Mouse (Mus musculus) granulocyte monocyte progenitor cell, adult 5-6 weeks (primary cell): Measurements from ENCODE around the gene Ercc2. TPM values are rescaled to one million over a fixed set of nuclear protein-coding genes. Genes with fewer than 3 reads are reported as not detected.

Experiments
- ATAC-seq: replicated peaks from 2 replicates; pipeline ENCODE4 v1.8.0; 2016; ENCODE audit warnings: mild to moderate bottlenecking, moderate TSS enrichment, inconsistent platforms; ENCODE audit not compliant: poor library complexity, severe bottlenecking
- total RNA-seq, 2 experiments: library from RNA; stranded (forward) in 1 of 2; stranded (reverse) in 1 of 2; fragments of 200-712, 200-1000 nt in 1 of 2; fragments of >200 nt in 1 of 2; fragmentation: Nextera tagmentation in 1 of 2; gene quantifications; 2 replicates each; pipeline ENCODE4 v1.2.3; 2014 to 2017

The Ercc2 gene
- total RNA-seq, 2 experiments from 2014 or later, result 10.7 to 31.9 TPM

DNA sequence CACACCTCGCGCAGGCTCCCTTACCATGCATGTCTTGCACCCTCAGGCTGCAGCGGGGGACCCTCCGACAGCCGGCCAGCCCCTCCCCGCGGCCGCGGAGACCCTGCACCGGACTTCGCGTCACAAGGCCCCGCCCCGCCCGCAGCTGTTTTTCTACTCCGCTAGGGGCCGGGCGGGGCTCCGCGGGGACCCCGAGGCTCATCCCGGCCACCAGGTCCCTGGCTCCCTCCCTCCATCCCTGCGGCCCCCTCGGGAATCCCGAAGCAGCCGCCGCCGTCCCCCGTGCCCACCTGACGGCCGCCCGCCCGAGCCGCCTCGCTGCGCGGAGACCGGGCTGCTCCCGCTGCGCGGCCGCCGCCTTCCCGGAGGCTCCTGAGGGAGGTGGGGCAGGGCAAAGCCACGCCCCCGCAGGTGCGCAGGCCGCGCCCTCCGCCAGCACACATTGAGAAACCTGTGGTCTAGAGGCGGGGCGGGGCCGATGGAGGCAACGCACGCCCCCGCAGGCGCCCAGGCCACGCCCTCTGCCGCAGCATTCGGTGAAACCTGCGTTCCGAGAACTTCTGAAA, 22.0 kb downstream of the Ercc2 start, which contains the start of gene Klc3:
Gene Klc3 (minus strand): TSS at position 374 of the 566 bp plus-strand sequence.
- ATAC-seq, result peak; percentile 70

DNA sequence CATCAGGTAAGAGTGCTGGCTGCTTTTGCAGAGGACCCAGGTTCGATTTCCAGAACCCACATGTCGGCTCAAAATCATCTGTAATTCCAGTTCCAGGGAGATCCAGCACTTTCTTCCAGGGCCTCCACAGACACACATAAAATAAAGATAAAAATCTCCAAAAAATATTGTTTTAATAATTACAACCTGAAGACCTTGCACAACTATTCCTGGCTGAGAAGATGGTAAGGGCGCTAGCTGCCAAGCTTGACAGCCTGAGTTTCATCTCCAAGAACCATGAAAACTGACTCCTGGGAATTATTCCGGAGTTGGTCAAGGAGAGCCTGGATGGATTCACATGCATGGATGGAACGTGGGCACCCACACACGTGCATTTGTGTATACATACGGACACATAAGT, 22.7 kb downstream of the Ercc2 start, which contains the start of gene Ckm:
Gene Ckm (plus strand): TSS at position 301 of the 400 bp plus-strand sequence.
- ATAC-seq, result no peak

DNA sequence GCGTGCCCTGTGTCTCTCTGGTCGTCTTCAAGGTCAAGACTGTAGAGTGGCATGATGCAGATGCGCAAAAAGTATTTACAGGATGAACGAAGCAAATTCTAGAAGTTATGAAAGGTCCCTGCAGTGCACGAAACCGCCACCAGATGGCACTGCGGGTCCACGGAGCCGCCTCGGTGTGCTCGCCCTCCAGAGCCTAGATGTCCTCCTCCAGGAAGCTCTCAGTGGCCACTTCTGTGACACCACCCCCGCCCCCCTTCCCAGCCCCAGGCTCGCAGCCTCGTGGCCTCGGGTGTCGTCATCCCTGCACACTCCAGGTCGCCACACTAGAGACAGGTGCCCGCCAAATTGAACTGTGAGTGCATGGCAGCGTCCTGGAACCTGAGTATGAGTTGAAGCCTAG, 23.6 kb downstream of the Ercc2 start:
- peak; percentile 92 for ATAC-seq

DNA sequence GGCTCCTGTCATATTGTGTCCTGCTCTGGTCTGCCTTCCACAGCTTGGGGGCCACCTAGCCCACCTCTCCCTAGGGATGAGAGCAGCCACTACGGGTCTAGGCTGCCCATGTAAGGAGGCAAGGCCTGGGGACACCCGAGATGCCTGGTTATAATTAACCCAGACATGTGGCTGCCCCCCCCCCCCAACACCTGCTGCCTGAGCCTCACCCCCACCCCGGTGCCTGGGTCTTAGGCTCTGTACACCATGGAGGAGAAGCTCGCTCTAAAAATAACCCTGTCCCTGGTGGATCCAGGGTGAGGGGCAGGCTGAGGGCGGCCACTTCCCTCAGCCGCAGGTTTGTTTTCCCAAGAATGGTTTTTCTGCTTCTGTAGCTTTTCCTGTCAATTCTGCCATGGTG, 27.9 kb downstream of the Ercc2 start:
- ATAC-seq, result no peak

DNA sequence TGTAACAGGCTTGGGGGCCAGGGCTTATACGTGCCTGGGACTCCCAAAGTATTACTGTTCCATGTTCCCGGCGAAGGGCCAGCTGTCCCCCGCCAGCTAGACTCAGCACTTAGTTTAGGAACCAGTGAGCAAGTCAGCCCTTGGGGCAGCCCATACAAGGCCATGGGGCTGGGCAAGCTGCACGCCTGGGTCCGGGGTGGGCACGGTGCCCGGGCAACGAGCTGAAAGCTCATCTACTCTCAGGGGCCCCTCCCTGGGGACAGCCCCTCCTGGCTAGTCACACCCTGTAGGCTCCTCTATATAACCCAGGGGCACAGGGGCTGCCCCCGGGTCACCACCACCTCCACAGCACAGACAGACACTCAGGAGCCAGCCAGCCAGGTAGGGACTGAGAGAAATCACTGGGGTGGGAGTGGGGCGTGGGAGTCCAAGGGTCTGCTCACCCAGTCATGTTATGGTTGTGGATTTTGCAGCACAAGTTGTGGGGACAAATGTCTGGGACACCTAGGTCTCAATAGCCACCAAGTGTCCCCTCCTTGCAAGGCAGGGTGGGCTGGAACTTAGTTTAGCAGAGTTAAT, 29.0 kb downstream of the Ercc2 start:
- ATAC-seq, result no peak

DNA sequence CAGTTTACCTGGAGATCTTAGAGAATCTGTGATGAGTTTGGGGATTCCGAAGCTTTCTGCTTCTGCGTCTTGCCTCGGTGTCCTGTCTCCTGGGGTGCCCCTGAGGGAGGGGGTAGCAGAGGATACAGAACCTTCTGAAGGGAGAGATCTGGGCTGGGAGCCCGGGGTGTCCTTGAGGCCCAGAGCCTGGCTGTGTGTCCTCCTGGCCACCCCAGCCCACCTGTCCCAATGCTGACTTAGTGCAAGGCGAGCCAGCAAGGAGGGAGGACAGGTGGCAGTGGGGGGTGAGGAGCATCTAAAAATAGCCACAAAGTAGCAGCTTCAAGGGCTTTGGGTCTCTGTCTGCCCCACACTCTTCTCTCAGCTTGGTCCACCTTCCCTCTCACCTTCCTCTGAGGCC, 30.0 kb downstream of the Ercc2 start:
- ATAC-seq, result no peak

DNA sequence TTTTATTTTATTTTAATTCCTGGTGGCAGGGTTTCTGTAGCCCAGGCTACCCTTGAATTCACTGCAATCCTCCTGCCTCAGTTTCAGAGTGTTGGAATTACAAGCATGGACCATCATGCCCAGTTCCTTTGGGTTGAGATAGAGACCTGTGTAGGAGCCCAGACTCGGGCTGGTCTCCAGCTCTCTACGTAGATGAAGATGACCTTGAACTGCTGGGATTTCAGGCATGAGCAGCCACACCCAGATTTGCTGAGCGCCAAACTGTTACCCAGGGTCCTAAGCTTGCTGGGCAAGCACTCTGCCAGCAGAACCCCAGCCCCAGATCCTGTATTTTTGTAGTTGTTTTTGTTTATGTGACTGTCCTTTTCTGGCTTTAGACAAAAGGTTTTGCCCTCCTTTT, 31.7 kb downstream of the Ercc2 start:
- ATAC-seq, result no peak

DNA sequence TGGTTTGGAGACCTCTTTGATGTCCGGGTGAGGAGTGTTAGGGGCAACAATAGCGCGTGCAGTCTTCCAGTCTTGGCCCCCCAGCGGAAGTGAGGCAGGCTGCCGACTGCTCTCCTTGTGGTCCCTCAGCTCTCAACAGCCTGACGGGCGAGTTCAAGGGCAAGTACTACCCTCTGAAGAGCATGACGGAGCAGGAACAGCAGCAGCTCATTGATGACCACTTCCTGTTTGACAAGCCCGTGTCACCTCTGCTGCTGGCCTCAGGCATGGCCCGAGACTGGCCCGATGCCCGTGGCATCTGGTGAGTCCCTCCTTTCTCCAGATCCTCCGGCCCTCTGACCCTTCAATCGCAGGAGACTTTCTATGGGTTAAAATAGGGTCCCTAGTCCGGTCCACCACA, 34.8 kb downstream of the Ercc2 start:
- peak; percentile 43 for ATAC-seq

DNA sequence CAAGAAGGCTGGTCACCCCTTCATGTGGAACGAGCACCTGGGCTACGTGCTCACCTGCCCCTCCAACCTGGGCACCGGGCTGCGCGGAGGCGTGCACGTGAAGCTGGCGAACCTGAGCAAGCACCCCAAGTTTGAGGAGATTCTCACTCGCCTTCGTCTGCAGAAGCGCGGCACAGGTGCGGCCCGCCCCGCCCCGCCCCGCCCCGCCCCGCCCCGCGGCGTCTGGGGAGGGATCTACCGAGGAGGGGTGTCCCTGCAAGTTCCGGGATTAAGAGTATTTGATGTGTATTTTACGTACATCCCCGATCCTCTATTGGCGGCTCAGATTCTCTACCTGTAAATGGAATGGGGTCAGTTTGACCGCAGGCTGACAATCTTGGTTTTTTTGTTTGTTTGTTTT, 38.3 kb downstream of the Ercc2 start:
- no peak for ATAC-seq

DNA sequence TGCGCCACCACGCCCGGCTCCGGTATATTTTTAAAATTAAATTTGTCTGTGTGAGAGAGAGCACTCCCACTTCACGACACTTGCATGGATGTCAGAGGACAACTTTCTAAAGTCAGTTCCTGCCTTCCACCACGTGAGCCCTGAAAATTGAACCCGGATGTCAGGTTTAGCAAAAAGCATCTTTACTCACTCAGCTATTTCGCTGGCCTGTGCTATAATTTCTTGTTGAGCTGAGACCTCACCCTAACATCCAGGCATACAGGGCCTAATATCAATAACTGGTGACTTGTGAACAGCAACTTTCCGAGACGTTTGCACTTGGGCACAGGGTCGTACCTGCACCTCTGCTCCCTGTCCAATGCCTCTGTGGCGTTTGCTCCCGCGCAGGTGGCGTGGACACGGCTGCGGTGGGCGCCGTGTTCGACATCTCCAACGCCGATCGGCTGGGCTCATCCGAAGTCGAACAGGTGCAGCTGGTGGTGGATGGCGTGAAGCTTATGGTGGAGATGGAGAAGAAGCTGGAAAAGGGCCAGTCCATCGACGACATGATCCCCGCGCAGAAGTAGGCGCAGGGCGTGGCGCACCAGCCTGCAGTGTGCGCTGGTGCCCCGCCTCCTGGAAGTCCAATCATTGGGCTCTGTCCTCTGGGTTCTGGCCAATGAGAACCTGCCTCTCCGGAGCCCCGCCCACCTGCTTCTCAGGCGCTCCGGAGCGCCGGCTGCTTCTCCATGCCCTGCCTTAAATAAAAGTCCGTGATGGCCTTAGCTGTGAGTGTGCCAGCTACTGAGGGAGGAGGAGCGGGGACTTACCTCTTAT, 39.2 kb downstream of the Ercc2 start:
- peak; percentile 92 for ATAC-seq

DNA sequence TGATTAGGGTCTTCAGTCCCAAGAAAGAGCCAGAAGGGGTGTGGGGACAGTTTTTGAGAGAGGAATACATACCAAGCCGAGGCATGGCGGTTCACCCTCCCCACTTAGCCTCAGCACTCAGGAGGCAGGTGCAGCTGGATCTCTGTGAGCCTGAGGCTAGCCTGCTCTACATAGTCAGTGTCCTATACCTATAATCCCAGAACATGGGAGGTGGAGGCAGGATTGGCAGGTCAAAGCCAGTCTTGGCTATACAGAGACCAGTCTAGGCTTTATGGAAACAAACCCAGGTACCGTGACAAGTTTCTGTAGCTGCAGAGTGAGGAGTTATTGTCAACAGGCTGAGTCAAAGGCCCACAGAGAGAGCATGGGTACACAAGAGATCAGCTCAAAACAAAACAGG, 41.3 kb downstream of the Ercc2 start:
- no peak for ATAC-seq

DNA sequence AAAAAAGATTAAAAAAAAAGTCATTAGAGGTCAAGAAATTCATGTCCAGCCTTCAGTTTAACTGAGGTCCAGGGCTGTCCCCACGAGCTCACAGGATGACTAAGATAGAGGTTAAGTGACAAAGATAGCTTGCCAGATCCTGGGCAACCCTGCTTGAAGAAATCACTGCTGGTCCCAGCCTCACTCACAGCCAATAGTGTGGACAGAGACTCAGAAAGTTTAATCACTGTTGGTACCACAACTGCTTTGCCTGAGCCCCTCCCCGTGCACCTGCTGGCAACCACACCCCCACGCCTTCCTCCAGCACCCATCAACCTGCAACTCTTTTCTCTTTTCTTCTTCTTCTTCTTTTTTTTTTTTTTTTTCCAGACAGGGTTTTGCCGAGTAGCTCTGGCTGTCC, 42.2 kb downstream of the Ercc2 start:
- no peak for ATAC-seq

DNA sequence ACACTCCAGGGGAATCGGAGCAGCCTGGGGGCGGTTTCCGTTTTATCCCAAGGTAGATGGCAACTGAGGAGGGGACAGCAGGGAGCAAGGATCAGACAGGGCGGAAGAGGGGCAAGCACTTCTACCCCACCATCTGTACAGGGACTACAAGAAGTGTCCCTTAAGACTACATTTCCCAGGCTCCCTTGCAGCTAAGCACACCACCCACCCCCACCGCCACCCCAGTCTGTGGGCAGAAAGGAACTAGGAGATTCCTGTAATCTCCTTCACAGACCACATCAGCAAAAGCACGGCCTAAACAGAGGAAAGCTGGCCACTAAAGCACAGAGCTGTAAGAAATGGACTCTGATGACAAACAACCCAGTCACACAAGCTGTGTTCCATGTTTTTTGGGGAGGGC, 44.5 kb downstream of the Ercc2 start:
- ATAC-seq, result no peak

DNA sequence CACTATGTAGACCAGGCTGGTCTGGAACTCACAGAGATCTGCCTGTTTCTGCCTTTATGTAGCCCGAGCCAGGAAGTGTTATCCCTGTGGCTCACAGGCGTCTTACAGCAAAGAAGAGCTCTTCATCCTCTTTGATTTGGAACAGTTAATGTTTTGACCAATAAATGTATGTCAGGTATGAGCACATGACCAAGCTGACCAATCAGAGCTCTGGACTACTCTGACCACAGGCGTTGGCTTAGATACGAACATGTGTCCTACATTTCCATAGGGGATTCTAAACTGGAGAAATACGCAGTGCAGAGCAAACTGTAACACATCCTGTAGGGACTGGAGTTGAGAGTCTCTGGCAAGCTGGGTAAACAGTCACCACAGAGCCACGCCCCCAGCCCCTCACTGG, 45.1 kb downstream of the Ercc2 start:
- ATAC-seq, result no peak

DNA sequence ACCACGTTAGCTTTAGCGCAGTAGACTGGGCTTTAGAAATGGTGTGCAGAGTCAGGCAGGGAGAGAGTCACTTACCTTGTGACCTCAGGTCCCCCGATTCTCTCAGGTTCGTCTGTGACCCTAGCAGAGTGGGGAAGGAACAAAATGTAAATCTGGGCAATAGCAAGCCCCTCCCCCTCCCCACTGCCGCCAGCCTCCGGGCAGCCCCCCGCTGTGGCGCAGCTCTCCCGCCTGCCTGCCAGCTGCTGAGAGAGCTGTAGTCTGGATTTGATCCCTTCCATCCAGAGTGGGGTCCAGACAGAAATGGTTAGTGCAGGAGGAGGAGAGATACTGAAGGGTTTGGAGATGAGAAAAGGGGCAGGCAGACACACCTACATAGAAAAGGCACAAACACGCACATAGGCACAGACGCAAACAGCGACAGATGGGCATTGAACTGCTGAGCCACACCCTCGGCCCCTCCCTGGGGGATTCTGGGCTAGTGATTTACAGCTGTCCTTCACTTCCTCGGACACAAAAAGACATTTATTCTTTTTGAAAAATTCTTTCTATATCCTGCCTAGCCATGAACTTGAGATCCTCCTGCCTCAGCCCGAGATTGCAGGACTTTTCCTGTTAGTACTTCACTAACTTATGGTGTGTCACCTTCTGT, 46.3 kb downstream of the Ercc2 start:
- ATAC-seq, result no peak

DNA sequence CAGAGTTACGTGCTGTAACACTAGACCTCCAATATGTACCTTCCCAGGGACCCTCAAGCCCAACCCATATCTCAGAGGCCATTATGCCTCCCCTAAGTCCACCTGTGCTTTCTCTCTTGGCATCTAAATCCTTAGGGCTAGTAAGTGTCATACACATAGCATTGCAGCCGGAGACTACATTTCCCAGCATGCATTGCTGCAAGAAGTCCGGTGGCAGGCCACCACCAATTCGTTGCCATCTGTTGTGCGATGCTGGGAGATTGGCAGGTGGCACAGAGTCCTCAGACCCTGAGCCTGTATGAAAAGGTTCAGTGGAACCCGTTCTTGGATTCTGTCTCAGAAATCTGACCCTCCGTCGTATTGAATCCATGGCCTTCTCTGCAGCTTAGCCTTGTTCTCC, 47.9 kb downstream of the Ercc2 start:
- ATAC-seq, result no peak

DNA sequence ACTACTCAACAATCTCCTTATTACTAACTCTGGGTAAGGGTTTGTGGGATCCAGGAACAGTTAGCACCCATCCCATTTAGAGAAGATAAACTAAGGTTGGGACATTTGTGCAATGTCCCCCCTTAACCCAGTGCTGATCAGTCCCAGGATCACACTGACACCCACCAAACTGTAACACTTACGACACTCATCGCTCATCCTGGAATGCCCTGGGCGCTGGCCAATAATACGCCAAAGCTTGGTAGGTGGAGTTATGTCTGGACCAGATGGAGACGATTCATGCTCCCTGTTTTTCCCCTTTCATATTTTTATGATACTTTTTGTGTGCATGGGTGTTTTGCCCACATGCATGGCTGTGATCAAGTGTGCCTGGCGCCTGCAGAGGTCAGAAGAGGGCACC, 48.6 kb downstream of the Ercc2 start:
- ATAC-seq, result no peak

DNA sequence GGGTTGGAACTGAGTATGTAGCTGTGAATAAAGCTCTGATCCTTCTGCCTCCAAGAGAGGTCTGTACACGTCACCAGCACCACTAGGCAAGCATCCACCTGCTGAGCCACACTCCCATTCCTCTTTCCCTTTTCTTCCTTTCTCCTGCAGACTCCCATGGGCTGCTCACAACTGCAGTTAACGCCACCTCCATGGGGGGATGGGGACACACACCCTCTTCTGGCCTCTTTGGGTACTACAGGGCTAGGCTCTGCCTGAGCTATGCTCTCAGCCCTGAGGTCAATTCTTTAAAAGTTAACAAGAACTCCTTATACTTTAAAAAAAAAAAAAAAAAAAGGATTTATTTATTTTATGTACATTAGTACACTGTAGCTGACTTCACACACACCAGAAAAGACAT, 50.7 kb downstream of the Ercc2 start:
- ATAC-seq, result 0 out of 2 replicates have a peak, but pooled peaks have one; percentile 30

DNA sequence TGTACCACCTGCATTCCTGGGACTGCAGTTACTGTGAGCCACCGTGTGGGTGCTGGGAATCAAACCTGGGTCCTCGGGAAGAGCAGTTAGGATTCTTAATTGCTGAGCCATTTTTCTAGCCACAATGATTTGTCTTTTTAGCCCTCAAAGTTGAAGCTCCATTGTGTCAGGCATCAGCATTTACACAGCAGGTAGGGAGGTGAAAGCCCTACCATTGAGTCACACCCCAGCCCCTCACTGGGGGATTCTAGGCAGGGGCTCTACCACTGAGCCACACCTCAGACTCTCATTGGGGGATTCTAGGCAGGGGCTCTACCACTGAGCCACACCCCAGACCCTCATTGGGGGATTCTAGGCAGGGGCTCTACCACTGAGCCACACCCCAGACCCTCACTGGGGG, 54.5 kb downstream of the Ercc2 start:
- ATAC-seq, result no peak

DNA sequence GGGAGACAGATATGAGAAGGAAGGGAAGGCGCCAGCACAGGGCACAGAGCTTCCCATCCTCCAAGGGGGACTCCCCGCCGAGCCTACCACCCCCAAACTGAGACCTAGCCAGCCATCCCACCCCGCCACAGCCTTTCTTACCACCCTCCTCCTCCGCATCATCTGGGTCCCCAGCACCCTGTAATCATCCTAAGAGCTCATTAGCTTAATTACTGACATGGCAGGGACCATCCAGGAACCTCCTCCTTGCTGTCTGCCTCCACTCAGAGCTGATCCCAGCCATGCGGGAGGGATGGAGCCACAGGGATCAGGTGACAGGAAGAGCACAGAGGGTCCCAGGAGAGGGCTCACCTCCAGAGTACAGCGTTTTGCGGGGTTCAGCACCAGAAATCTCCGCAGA, 55.2 kb downstream of the Ercc2 start:
- no peak for ATAC-seq

DNA sequence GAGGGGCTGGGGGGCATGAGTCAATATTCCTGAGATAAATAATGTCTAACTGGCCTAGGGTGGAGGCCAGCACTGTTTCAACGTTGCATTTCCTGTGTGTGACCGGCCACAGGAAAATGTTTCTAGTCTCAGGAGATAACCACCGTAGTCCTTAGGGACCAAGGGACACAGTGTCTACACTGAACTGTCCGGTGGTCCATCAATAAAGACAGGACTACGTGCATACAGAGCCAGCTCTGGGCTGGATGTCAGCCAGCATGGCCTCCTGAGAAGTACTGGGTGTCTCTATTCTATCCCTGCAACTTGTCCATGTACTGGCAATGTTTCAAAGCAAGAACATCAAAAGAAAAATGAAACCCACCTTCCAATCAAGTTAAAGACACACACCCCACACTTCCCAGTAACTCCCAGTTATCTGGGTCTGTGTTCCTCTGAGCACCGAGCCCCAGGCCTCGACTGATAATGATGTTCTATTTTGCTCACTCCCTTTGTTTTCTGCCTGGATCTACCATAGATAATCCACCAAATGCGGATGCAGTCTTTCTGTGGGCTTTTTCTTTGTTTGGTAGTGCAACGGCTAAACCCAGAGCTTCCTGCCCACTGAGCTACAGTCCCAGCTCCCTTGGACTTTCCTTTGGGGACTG, 59.8 kb downstream of the Ercc2 start:
- no peak for ATAC-seq
